Mouse (Mus musculus) cerebellum, adult 11-12 months (tissue): ENCODE measurements around the gene Slc4a11.
A peak's percentile ranks its signal among the peaks of the same experiment; 100 is the strongest.

Source experiments
- DNase-seq: peaks from one replicate; pipeline ENCODE4 v3.0.0; 2022

The Slc4a11 gene

GRCm38 (mm10) chr2:130697153-130697810 lies at the start of gene Slc4a11:
TSS of gene Slc4a11 (minus strand) at chr2:130697519.
- DNase-seq, result no peak

GRCm38 (mm10) chr2:130743576-130743975 lies 46.3 kb upstream of the Slc4a11 start:
- no peak for DNase-seq

- no peak for DNase-seq
Observed at GRCm38 (mm10) chr2:130740096-130740495, 42.8 kb upstream of the Slc4a11 start.

- no peak for DNase-seq
Observed at GRCm38 (mm10) chr2:130738019-130738418, 40.7 kb upstream of the Slc4a11 start.

- no peak for DNase-seq
Observed at GRCm38 (mm10) chr2:130735281-130735680, 38.0 kb upstream of the Slc4a11 start.

- DNase-seq, result no peak
Observed at GRCm38 (mm10) chr2:130733444-130733843, 36.1 kb upstream of the Slc4a11 start.

- DNase-seq, result no peak
Observed at GRCm38 (mm10) chr2:130731855-130732254, 34.5 kb upstream of the Slc4a11 start.

GRCm38 (mm10) chr2:130730746-130731145 lies 33.4 kb upstream of the Slc4a11 start:
- no peak for DNase-seq

- no peak for DNase-seq
Observed at GRCm38 (mm10) chr2:130728906-130729585, 31.7 kb upstream of the Slc4a11 start.

- no peak for DNase-seq
Observed at GRCm38 (mm10) chr2:130727752-130728151, 30.4 kb upstream of the Slc4a11 start.

GRCm38 (mm10) chr2:130724369-130724768 lies 27.1 kb upstream of the Slc4a11 start:
- DNase-seq, result peak; percentile 66

GRCm38 (mm10) chr2:130717951-130718350 lies 20.6 kb upstream of the Slc4a11 start:
- DNase-seq, result no peak

GRCm38 (mm10) chr2:130707057-130707456 lies 9.7 kb upstream of the Slc4a11 start:
- DNase-seq, result no peak

GRCm38 (mm10) chr2:130706602-130707001 lies 9.3 kb upstream of the Slc4a11 start:
- DNase-seq, result no peak

- DNase-seq, result no peak
Observed at GRCm38 (mm10) chr2:130705178-130705577, 7.9 kb upstream of the Slc4a11 start.

- DNase-seq, result no peak
Observed at GRCm38 (mm10) chr2:130704040-130705001, 7.0 kb upstream of the Slc4a11 start.

GRCm38 (mm10) chr2:130697821-130698266 lies 525 bp upstream of the Slc4a11 start:
- DNase-seq, result no peak

- DNase-seq, result no peak
Observed at GRCm38 (mm10) chr2:130696700-130697152, 593 bp downstream of the Slc4a11 start.

- DNase-seq, result no peak
Observed at GRCm38 (mm10) chr2:130693563-130693962, 3.8 kb downstream of the Slc4a11 start.

GRCm38 (mm10) chr2:130689011-130689410 lies 8.3 kb downstream of the Slc4a11 start:
- no peak for DNase-seq

GRCm38 (mm10) chr2:130685426-130685825 lies 11.9 kb downstream of the Slc4a11 start:
- DNase-seq, result no peak

- no peak for DNase-seq
Observed at GRCm38 (mm10) chr2:130681531-130681930, 15.8 kb downstream of the Slc4a11 start.

- no peak for DNase-seq
Observed at GRCm38 (mm10) chr2:130679899-130680298, 17.4 kb downstream of the Slc4a11 start.
